Mouse (Mus musculus): ENCODE measurements at regions not wholly inside any gene's neighbourhood (a gene's known extent, or its start where the extent isn't known, plus 50 kb on each side); places are given as distances from the start of the nearest gene placed in this dataset. TPM values are rescaled to one million over a fixed set of nuclear protein-coding genes. Genes with fewer than 3 reads are reported as not detected.

Small RNAs in the stretch of these regions (microRNA-seq; reads per million reads assigned to microRNA genes)
- gene Gm22402: not detected

Data from midbrain, embryonic 15.5 days (tissue).